Mouse (Mus musculus) lung, postnatal 0 days (tissue): ENCODE measurements at regions not wholly inside any gene's neighbourhood (a gene's known extent, or its start where the extent isn't known, plus 50 kb on each side); places are given as distances from the start of the nearest gene placed in this dataset.

Source experiments
- CTCF ChIP-seq: IDR thresholded peaks from 2 replicates; pipeline ENCODE4 v1.5.1; 2016; ENCODE audit warnings: antibody characterized with exemption, mild to moderate bottlenecking
- EP300 ChIP-seq: IDR thresholded peaks from 2 replicates; pipeline ENCODE4 v1.6.1; 2016; ENCODE audit warnings: antibody characterized with exemption, mild to moderate bottlenecking, control low read depth

DNA sequence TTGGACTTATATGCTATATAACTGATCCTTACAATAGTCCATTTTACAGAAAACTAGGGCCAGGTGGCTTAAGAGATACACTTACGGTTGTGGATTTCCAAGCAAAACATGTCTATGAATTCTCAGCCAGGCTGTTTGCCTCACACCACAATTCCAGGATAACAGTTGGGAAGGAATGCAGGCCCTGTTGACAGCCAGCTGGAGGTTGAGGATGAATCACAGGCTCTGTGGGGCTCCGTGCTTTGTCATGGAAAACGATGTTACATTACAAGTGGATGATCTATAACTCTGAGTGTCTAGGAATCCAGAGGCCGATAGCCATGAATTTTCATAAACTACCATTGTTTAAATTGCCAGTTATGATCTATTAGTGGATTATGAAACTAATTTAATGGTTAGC lies 221.9 kb upstream of the Gm6657 start:
- TF ChIP-seq CTCF (no peak), EP300 (no peak)
